Mouse (Mus musculus) embryo, embryonic 11 days (tissue): ENCODE data around the gene Patj.

Experiments used
- DNase-seq: peaks from one replicate; pipeline ENCODE4 v3.0.0-alpha.2; 2015

The Patj gene

DNA sequence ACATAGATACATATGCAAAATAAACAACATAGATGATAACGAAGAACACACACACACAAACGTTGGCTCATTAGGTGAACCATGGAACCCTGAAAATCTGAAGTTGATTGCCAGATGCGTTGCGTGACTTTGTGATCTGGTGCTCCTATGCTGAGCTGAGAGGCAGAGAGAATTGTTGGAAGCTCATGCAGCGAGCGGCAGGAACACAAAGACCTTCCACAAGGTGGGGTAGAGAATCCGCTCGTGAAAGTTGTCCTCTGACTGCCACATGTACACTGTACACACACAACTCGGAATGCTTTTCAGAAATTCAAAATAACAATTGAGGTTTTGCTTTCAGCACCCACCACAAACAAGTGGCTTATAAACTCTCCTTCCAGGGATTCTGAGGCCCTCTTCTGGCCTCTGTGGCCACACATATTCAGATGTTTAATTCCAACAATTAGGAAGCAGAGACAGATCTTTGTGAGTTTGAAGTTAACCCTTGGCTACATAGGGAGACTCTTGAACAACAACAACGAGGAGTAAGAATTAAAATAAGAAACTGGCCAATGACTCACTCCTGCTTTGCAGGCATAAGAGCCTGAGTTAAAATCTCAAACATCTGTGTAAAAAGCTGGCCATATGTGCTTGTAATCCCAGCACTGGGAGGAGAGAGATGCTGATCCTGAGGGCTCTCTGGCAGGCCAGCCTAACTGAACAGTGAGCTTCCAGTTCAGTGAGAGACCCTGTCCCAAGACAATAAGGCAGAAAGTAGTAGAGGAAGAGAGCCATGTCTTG, 116.6 kb downstream of the Patj start:
- no peak for DNase-seq

DNA sequence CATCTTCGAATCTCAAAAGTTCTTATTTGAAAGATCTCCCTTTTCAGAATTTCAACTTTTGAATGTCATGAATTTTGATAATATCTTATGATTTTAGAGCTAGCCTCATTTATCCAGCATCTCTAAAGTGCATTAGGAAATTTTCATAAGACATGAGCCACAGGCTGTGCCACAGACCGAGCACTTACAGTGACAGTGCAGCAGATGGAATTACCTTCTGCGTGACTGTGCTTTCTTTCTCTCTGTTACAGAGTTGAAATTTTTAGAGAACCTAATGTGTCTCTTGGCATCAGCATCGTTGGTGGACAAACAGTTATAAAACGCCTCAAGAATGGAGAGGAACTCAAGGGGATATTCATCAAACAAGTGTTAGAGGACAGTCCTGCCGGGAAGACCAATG, 124.9 kb downstream of the Patj start:
- DNase-seq = no peak

DNA sequence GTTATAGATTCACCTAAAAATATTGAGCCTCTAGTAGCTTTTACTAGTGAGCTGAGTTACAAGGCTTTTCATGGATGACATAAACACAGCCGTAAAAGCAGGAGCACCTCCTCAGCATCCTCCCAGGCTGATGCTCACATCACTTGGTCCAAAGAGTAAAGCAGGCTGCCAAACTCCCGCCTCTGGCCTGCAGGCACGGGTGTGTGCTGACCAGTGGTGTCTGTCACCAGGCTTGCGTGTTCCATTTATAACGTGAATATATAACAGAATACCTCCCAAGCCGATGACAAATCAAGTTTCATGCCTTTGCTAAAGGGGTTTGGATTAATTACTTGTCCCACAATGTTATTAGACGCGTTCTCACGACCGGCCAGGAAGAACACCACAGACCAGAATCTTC, 128.9 kb downstream of the Patj start:
- no peak for DNase-seq

DNA sequence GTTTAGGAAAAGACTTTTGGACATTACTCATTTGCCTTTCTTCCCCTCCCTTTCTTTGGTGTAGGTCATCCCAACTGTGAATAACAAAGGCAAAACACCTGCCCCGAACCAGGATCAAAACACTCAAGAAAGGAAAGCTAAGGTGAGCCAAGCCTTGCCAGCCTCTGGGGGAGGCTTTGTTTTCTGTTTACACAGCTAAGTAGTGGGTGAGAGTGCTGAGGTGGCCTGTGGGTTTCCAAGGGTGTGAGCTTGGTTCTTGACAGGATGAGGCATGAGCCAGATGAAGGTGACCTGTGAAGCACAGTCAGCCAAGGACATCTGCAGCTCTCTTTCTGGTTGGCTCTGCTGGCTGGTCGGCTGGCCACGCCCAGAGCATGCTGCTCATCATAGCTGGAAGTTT, 139.9 kb downstream of the Patj start:
- no peak for DNase-seq

DNA sequence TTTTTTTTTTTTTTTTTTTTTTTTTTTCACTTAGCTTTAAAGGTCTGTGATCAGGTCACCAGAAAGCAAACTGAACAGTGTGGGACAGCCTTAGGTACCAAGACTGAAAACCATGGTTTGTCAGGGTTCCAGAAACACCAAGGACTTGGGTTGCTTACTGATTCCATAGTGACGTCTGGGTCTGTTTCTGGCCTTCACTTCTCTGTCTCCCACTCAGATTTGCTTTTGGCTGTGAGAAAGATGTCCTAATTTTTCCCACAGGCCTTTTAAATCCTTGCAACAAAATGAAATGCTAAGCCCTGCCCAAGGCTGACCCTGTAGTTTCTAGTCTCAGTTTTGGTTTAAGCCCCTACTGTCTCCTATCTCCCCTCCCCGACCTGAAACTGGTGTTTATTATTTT, 146.0 kb downstream of the Patj start:
- no peak for DNase-seq

DNA sequence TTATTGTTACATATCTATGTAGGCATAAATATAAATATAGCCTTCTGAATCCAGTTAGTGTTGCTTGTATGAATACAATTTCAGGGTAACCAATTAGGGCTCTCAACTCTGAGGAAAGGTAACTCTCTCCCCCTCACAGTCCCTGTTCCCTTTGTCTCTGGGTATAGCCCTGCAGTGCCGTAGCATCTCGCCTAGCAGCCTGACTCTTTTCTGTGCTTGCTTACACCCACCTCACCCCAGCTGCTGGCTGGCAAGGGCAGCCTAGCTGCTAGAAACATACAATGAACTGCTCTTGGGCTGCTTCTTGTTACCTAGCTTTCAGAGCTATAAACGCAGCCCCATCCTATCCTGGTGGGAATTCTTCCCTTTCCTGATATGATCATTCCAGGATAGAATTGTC, 147.4 kb downstream of the Patj start:
- DNase-seq = no peak

- peak; percentile 46 for DNase-seq
These were observed 149.8 kb downstream of the Patj start for GRCm38 (mm10) chr4:98545376-98545775.

- no peak for DNase-seq
These were observed 151.0 kb downstream of the Patj start for GRCm38 (mm10) chr4:98546456-98547176.

DNA sequence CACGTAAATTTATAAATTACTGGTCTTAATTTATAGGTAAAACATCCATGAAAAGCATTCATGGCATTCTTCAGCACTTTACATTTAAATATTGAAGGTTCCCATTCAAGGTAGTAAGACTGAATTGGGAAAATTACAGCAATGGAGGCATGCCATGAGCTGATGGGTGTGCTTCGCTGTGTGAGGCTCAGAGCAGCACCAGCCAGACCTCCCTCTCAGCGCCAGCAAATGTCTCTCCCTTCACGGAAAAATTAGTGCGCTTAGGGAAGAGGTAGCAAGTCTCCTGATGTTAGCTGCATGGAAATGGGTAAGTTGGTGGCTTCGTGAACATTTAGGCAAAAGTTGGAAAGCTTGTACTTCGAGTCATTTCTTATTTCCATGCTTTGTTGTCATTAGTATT, 153.9 kb downstream of the Patj start:
- DNase-seq = no peak

DNA sequence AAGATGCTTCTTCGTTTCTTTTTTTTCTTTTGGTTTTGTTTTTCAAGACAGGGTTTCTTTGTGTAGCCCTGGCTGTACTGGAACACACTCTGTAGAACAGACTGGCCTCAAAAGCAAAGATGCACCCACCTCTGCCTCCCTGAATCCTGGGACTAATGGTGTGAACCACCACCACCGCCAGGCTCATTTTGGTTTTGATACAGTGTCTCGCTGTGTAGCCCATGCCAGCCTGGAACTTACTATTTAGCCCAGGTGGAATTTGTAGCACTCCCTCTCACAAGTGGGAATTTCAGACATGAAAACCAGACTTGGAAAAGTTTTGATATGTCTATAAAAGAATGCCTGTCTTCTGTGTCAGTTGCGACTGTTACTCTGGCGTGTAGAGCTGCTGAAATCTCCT, 154.5 kb downstream of the Patj start:
- no peak for DNase-seq

GRCm38 (mm10) chr4:98555666-98556065, 160.1 kb downstream of the Patj start:
- no peak for DNase-seq

GRCm38 (mm10) chr4:98556449-98556848, 160.9 kb downstream of the Patj start:
- DNase-seq = no peak

GRCm38 (mm10) chr4:98557192-98557591, 161.6 kb downstream of the Patj start:
- DNase-seq = no peak

- no peak for DNase-seq
These were observed 164.7 kb downstream of the Patj start for GRCm38 (mm10) chr4:98560196-98560830.

- DNase-seq = no peak
These were observed 167.5 kb downstream of the Patj start for GRCm38 (mm10) chr4:98563082-98563481.

GRCm38 (mm10) chr4:98563506-98564195, 168.1 kb downstream of the Patj start:
- DNase-seq = no peak

DNA sequence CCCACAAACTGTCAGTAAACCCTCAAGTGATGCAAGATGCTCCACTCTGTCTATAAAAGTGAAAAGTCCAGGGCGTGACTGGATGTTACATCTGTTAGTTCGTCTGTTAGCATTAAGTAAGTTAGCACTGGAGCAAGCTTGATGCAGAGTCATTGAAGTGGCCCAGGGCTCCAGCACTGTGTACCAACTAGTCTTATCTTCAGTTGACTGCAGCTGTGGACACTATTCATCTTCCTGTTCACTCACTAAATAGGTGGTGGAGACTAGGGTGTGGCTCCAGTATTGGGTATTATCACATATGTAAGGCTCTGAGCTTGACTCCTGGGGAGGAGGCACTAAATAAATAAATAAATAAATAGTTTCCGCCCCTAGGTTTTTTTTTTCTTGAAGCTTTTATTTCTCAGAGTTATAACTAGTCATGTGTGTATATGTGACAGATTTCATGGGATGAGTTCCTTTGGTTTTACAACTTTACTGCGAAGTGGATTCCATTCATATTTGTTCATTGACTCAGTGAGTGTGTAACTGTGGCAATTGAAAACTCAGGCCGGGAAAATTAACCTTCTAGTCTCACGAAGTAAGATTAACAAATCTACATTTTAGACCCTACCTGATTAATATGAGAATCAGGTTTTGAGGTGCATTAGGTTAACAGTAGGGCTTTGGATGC, 168.7 kb downstream of the Patj start:
- no peak for DNase-seq

DNA sequence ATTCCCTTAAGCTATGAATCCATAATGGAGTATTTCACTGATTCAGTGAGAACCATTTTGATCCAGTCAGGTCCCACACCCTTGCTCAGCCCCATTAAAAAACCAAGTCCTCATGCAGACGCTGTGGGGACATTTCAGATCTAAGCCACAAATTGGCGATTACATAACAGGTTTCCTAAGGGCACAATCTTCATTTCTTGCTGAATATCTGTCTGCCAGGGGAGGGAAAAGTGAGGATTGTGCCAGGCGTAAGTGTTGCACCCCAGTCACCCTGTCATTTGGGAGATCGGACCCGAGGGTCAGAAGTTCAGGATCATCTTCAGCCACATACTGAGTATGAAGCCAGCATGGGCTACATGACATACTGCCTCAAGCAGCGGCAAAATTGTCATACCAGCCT, 171.2 kb downstream of the Patj start:
- DNase-seq = no peak

DNA sequence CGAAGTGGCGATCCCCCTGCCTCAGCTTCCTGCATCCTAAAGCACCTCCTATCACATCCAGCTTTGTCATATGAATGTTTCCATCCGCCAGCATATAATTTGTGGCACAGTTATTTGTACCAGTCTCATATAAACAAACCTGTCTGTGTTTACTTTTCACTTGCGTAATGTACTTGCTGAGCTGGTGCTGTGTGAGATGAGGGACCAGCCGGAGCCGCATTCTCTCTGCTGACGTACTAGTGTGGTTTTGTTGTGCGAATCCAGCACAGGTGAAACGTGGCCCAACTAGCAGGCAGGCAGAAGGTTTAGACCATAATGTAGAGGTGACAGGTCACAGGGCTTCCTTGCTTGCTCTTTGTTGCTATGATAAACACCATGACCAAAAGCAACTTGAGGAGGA, 171.9 kb downstream of the Patj start:
- no peak for DNase-seq

GRCm38 (mm10) chr4:98569904-98570303, 174.3 kb downstream of the Patj start:
- peak; percentile 17 for DNase-seq

GRCm38 (mm10) chr4:98577275-98577674, 181.7 kb downstream of the Patj start:
- DNase-seq = no peak

GRCm38 (mm10) chr4:98577957-98578541, 182.5 kb downstream of the Patj start:
- DNase-seq = peak; percentile 17
